Mouse (Mus musculus) cortical plate, adult 2 months (tissue): ENCODE measurements around the gene Sox2.

Experiments used
- CTCF ChIP-seq: fragments of 200-500 bp; IDR thresholded peaks from 2 replicates; pipeline ENCODE4 v1.5.1; 2011; ENCODE audit warnings: mild to moderate bottlenecking, control low read depth, low read length; ENCODE audit not compliant: insufficient read depth; ENCODE audit errors: extremely low read depth
- POLR2A ChIP-seq: fragments of 200-500 bp; IDR thresholded peaks from 2 replicates; pipeline ENCODE4 v1.6.1; 2011; ENCODE audit warnings: mild to moderate bottlenecking, low read length, control low read depth; ENCODE audit not compliant: insufficient read depth; ENCODE audit errors: extremely low read depth

- TF ChIP-seq POLR2A (no peak), CTCF (no peak)
Observed at GRCm38 (mm10) chr3:34639873-34640270, 10.3 kb upstream of the Sox2 start.
